Mouse (Mus musculus): ENCODE data around the gene Apba1.

Gene Apba1

DNA sequence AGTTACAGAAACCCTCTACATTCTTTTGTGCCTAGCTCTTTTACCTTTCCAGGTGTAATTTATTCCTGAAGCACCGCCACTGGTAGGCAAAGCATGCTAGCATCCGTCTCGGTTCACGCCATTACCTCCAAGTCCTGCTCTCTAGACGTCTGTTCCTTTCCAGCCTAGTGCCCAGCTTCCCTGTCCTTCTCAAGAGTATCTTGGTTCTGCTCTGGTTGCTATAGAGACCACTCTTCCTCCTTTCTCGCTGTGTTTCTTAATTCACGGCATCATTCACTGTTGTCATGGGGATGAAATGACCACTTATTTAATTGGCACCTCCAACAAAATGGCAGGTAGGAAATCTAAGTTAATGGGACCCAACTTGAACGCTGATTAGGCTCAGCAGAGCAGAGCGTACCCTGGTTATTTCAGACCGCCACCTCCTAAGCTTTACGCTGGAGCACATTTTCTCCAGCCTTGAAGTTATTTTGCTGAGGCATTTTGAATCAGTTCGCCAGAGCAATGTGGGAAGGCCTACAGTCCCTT lies 182.8 kb downstream of the Apba1 start:
- no peak for DNase-seq (ENCODE audit: low spot score)

GRCm38 (mm10) chr19:23942886-23943285 lies 184.2 kb downstream of the Apba1 start:
- no peak for DNase-seq (ENCODE audit: low spot score)

DNA sequence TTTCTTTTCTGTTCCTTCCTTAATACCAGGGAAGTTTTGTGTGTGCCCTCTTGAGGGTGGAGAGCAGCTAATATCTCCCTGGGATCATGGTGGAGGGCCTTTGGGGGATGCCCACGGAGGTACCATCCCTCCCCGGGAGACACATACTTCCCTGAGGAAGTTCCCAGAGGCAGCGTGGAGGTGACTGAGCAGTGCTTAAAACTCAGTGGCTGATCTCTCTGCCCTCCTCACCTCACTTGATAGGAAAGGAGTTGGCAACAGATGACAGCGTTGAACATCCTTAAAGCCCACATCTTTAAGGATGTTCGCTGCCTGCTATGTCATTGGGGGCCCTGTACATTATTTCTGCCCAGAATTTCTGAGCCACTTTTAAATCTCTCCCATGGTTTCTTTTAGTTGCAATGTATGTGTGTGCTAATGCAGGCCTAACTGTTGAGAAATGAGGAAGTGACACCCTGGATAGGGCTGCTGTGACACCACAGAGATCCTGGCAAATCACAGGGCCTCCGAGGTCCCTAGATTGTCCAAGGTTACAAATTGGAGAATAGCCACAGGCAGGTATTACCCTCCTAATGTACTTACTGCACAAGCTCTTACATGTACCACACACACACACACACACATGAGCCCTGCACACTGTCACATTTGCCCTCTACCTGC lies 187.5 kb downstream of the Apba1 start:
- DNase-seq (ENCODE audit: low spot score): no peak

- DNase-seq (ENCODE audit: low spot score): no peak
Measured at GRCm38 (mm10) chr19:23946751-23947150, 188.1 kb downstream of the Apba1 start.

DNA sequence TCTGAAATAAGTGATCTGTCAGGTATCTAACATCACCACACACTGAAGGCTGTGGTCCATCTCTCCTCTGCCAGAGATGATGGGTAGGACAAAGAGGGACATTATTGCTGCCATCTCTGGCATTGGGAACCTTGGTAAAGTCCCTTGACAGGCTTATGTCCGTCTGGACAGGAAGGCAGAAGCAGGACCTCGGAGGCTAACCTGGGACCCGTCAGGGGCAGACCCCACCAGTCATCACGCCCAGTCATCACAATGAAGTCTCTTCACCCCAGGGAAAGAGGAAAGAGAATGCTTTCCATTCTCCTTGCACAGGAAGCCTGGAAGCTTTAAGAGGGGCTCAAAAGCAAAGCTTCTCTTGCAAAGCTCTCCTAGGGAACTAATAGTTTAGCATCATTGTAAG lies 189.2 kb downstream of the Apba1 start:
- DNase-seq (ENCODE audit: low spot score): no peak

GRCm38 (mm10) chr19:23948301-23949000 lies 189.8 kb downstream of the Apba1 start:
- peak; percentile 24 for DNase-seq (ENCODE audit: low spot score)

GRCm38 (mm10) chr19:23955461-23955860 lies 196.8 kb downstream of the Apba1 start:
- no peak for DNase-seq (ENCODE audit: low spot score)

GRCm38 (mm10) chr19:23956299-23956975 lies 197.8 kb downstream of the Apba1 start:
- no peak for DNase-seq (ENCODE audit: low spot score)

- no peak for DNase-seq (ENCODE audit: low spot score)
Measured at GRCm38 (mm10) chr19:23957563-23957962, 198.9 kb downstream of the Apba1 start.

DNA sequence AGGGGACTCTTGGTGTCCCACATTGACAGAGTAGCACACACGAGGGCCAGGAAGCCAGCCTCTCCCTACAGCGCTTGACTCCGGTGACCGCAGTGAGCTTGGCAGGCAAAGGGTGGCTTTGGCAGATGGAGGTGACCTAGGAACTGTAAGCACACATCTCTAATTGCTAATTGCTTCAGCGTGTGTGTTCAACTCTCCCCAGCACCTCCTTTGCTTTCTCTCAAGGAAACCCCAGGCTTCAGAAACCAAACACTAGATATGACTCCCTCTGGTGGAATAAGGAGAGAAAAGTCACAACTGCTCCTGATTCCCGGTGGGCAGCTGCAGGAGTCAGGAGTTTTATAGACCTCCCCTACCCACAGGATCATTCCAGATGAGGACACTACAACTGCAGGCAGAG lies 200.2 kb downstream of the Apba1 start:
- DNase-seq (ENCODE audit: low spot score): peak; percentile 58

DNA sequence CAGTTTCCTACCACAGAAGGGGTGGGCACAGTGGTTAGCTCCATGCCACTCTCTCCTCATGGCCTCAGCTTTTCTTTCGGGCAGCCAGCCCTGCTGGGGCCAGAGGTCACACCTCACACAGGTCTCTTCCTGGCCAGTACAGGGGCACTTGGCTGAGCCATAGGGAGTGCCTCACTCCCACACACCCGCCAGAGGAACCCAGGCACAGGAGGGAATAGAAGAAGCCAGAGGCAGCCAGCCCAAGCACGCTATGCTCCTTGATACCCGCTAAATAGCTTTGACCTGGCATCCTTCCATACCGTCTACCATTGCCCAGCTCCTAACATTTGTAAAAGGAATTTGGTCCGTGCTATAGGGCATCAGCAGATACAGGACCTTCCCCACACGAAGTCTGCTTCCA lies 201.2 kb downstream of the Apba1 start:
- DNase-seq (ENCODE audit: low spot score): no peak

DNA sequence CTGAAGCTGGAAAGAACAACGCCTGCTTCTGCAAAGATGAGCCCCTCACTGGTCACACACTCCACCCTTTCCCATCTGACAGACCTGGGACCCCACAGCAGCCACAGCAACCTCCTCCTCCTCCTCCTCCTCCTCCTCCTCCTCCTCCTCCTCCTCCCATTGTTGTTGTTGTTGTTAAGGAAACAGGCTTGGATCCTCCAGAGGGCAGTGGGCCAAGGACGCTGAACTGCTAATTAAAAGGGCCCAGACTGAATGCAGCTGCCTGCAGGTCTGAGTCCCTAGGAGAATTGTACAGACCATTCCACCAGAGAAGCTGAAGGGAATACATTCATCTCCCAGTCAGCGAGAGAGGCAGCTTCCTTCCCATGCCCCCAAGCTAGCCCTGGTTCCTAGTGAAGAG lies 201.6 kb downstream of the Apba1 start:
- DNase-seq (ENCODE audit: low spot score): no peak

GRCm38 (mm10) chr19:23960831-23961447 lies 202.3 kb downstream of the Apba1 start:
- DNase-seq (ENCODE audit: low spot score): no peak

- peak; percentile 72 for DNase-seq (ENCODE audit: low spot score)
Measured at GRCm38 (mm10) chr19:23961516-23961915, 202.8 kb downstream of the Apba1 start.

- DNase-seq (ENCODE audit: low spot score): no peak
Measured at GRCm38 (mm10) chr19:23964401-23964910, 205.8 kb downstream of the Apba1 start.

DNA sequence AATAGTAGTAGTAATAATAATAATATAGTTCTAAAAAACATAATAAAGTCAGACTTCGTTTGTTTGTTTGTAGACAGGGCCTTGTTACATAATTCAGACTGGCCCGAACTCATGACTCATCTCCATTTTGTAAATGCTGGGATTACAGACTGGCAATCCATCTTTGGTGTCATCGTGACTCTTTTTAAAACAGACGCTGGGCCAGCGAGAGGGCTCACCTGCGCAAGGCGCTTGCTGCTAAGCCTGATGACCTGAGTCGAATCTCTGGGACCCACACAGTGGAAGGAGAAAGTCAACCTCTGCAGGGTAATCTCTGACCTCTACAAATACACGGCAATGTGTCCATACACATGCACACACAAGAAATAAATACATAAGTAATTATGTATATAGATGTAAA lies 207.7 kb downstream of the Apba1 start:
- DNase-seq (ENCODE audit: low spot score): no peak

DNA sequence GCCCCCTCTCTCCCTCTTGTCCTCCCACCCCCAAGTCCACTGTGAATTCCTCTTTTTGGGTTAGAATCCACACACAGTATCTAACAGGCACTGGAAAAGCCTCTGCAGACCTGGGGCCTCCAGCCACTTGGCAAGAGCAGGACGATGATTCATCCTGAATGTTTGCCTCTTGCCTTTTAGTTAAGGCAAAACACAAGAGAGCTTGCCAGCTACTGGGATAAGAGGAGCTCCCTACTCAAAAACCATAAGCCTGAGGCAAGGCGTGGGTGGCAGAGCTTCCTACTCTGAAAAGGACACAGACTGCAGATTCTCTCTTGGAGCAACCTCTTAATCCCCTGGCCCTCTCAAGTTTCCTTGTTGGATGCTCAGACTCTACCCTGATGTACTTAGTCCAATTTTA lies 208.5 kb downstream of the Apba1 start:
- no peak for DNase-seq (ENCODE audit: low spot score)

DNA sequence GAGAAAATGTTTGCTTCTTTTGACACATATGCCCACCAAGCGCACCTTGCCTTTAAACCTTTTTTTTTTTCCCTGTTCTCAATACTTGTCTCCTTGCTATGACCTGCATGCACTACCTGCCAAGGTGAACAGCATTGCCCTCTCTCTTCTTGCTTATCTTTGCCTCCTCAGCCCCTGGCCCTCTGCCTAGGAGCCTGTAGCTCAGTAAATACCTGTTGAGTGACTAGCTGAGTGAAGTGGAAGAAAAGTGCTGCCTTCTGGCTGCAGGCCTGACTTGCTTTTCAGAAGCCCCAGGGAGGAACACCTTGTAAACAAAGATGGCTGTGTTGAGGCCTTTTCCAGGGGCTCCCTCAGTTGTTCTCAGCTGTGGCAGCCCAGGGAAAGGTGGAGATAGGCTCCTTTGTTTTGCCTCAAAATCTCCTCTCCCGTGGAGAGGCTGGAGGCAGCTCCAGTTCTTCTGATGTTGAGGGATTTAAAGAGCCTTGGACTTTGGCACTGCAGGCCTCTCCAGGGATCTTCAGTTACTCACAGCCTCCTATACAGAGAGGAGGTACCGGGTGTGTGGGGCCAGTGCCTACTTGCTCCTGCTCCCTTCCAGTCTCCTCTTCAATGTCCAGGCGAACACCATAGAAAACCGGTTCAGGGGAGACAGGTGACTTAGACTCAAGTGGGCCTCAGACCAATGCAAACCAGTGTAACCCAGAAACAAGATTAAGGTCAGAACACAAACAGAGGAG lies 209.6 kb downstream of the Apba1 start:
- DNase-seq (ENCODE audit: low spot score): no peak

- DNase-seq (ENCODE audit: low spot score): no peak
Measured at GRCm38 (mm10) chr19:23968862-23969225, 210.2 kb downstream of the Apba1 start.

GRCm38 (mm10) chr19:23970374-23970773 lies 211.7 kb downstream of the Apba1 start:
- DNase-seq (ENCODE audit: low spot score): no peak

GRCm38 (mm10) chr19:23971391-23971790 lies 212.7 kb downstream of the Apba1 start:
- DNase-seq (ENCODE audit: low spot score): no peak

Measured in embryo, embryonic 10 days (tissue).